Mouse (Mus musculus): ENCODE measurements at regions not wholly inside any gene's neighbourhood (a gene's known extent, or its start where the extent isn't known, plus 50 kb on each side); places are given as distances from the start of the nearest gene placed in this dataset.

DNA sequence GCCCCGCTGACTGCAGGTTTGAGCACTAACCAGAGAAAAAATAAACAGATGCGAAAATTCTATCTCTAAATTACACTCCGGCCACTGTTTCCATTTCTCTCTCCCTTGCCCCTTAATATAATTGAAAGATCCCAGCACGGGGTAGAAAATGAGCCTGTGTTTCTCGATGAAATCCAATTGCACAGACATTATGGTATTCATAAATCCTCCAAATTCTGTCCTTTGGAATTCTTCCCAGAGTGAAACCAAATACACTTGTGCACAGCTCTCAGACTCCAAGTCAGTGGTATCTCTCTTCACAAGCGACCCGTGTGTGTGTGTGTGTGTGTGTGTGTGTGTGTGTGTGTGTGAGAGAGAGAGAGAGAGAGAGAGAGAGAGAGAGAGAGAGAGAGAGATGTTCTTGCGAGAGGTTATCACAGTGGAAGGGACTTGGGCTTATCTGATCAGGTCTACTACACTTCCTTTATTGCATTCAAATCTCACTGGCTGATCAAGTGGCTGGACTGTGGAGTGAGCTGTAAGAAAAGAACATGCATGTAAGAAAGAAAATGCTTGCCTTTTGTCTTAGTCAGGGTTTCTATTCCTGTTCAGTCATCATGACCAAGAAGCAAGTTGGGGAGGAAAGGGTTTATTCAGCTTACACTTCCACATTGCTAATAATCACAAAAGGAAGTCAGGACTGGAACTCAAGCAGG is 529.6 kb upstream of the Gm19410 start:
- no peak for TF ChIP-seq CTCF (IDR thresholded peaks at IDR 0.05; ENCODE audit: low read depth, low read length)
- no peak for TF ChIP-seq TAL1 (conservative IDR thresholded peaks at IDR 0.05; ENCODE audit: low read depth, low read length)

Data from G1E (cell line).